Mouse (Mus musculus) intestine, postnatal 0 days (tissue): Measurements from ENCODE around the gene Trmo. TPM values are rescaled to one million over a fixed set of nuclear protein-coding genes. Genes with fewer than 3 reads are reported as not detected.

Experiments
- ATAC-seq: fragments of 200-750 bp; cut with Nextera tagmentation; 2 replicates; pipeline ENCODE4 v1.8.0; 2017; ENCODE audit warnings: mild to moderate bottlenecking, moderate TSS enrichment, moderate library complexity
- H3K27ac ChIP-seq: fragments of 300-500 bp; sonication (generic); 2 replicates; pipeline ENCODE4 v1.5.1; 2014; ENCODE audit warnings: mild to moderate bottlenecking, low read depth, low read length, moderate library complexity
- H3K27me3 ChIP-seq: fragments of 300-500 bp; sonication (generic); replicated peaks from 2 replicates; pipeline ENCODE4 v1.6.1; 2014; ENCODE audit warnings: low read length, mixed read lengths; ENCODE audit not compliant: control insufficient read depth, insufficient read depth
- H3K36me3 ChIP-seq: fragments of 300-500 bp; sonication (generic); 2 replicates; pipeline ENCODE4 v1.6.1; 2014; ENCODE audit warnings: mild to moderate bottlenecking, moderate library complexity; ENCODE audit not compliant: control insufficient read depth, insufficient read depth
- H3K4me1 ChIP-seq: fragments of 300-500 bp; sonication (generic); replicated peaks from 2 replicates; pipeline ENCODE4 v1.6.1; 2014; ENCODE audit warnings: antibody characterized with exemption, low read length, mixed read lengths; ENCODE audit not compliant: control insufficient read depth, insufficient read depth
- H3K4me2 ChIP-seq: fragments of 300-500 bp; sonication (generic); replicated peaks from 2 replicates; pipeline ENCODE4 v1.6.1; 2014; ENCODE audit warnings: low read depth, mild to moderate bottlenecking, moderate library complexity
- H3K4me3 ChIP-seq: fragments of 300-500 bp; sonication (generic); 2 replicates; pipeline ENCODE4 v1.5.1; 2014; ENCODE audit warnings: low read depth, low read length
- H3K9ac ChIP-seq: fragments of 300-500 bp; sonication (generic); 2 replicates; pipeline ENCODE4 v1.6.1; 2014; ENCODE audit warnings: mild to moderate bottlenecking, low read depth, low read length
- H3K9me3 ChIP-seq: fragments of 300-500 bp; sonication (generic); 2 replicates; pipeline ENCODE4 v1.6.1; 2016; ENCODE audit warnings: mixed run types; ENCODE audit not compliant: control insufficient read depth
- CTCF ChIP-seq: sonication (generic); IDR thresholded peaks from 2 replicates; pipeline ENCODE4 v1.5.1; 2016; ENCODE audit warnings: low read depth, mild to moderate bottlenecking, control low read depth, antibody characterized with exemption, moderate library complexity
- WGBS: fragments of 180-500 bp; shearing (Covaris S2); extraction: QIAGEN DNeasy Blood & Tissue Kit; methylation state at CpG from one replicate; pipeline ENCODE4 v1.1.7; 2014; 5-methylcytosine and 5-hydroxymethylcytosine counted together
- polyA plus RNA-seq: library from polyadenylated mRNA; unstranded; fragments of >200 nt; fragmentation: Nextera tagmentation; extraction: Ambion mirVana; gene quantifications from 2 replicates; pipeline ENCODE4 v1.2.1, GENCODE M21; 2015

Trmo gene
- polyA plus RNA-seq, 1 experiment from 2014 or later: 7.0 TPM

- Histone ChIP-seq H3K36me3 (no peaks in the 10 kb centered on the region), H3K27ac (no peak overlapping the region), H3K4me2 (no peak overlapping the region), H3K9ac (no peak overlapping the region), H3K9me3 (no peaks in the 10 kb centered on the region), H3K4me1 (no peaks in the 10 kb centered on the region), H3K4me3 (no peak overlapping the region), H3K27me3 (peaks cover 89% of the 10 kb centered on the region)
- ATAC-seq: no peak
- no peak for TF ChIP-seq CTCF
- 39% methylated on average over 9 of the region's 9 CpGs for WGBS
Observed at GRCm38 (mm10) chr4:46348897-46349296, 40.3 kb downstream of the Trmo start.

DNA sequence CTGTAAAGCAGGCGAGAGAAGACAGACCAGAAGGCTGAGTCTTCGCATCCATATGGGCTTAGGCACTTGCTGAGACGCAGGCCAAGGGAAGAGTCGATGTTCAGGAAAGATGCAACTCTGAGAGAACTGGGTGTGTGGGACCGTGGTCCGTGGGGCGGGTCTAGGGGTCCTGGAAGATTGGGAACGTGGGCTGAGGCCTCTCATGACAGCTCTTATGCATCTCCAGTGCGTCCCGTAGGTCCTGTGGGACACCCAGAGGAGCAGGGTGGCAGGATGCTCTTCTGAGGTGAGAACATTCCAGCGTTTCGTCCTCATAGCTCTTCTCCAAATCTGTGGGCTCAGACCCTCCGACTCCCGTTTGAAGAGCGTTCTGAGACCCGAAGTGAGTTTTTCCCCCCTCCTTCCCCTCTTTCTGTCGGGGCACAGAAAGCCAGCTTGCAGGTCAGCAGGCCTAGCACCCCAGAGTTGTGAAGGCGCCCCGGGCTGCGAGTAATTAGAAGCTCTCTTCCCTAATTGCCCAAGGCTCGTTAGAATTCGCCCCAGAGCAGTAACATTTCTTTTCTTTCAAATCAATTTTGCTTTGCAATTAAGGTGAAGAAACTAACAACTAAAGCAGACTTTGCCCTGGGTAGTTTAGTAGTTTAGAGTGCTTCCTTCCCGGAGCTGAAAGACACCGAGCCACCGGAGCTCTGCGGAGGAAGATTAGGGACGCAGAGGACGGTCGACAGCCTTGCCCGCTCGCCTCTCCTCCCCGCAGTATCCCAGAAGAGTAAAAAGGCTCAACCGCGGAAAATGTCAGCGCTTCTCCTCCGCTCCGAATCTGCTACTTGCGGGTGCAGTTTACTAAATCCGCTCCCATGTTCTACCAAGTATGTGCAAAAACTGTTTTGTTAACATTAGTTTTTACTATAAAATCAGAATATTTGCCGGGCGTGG lies 41.4 kb downstream of the Trmo start:
- Histone ChIP-seq H3K27me3 (peaks cover 93% of the 10 kb centered on the region), H3K4me3 (no peak overlapping the region), H3K9ac (no peak overlapping the region), H3K4me1 (no peaks in the 10 kb centered on the region), H3K36me3 (no peaks in the 10 kb centered on the region), H3K4me2 (no peak overlapping the region), H3K9me3 (no peaks in the 10 kb centered on the region), H3K27ac (no peak overlapping the region)
- WGBS: 4% methylated on average over 41 of the region's 41 CpGs
- no peak for ATAC-seq
- no peak for TF ChIP-seq CTCF

DNA sequence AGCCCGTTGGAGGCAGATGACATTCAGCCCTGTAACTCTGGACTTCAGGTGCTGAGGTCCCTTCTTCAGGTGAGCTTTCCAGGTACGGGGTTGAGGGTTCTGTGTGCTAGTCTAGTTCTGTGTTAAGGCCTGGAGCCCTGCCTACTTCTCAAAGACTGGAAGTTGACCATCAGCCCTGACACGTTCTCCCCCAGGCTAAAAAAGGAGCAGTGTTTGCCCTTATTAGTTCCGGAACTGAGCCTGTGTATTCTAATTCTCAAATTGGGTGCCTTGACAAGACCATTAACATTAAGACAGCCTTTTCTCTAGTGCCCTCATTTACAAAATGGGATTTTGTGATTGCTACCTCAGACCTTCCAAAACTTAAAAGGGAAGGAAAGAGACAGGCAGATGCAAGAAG lies 42.1 kb downstream of the Trmo start:
- H3K9me3 ChIP-seq: no peaks in the 10 kb centered on the region

DNA sequence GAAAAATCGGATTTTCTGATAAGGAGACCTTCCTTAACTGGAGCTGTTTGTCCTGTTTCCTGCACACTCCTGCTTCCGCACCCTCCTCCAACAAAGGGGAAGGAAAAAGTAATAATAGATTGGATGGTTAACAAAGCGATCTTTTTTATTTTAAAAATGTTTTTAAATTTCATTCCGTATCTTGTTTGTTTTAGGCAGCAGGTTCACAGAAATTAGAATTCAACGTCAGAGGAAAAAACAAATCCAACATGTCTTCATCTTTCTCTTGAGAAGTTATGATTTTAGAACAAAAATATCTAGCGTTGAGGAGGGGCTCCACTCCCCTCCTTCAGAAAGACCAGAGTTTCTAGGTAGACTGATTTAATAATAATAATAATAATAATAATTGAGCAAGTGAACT lies 43.0 kb downstream of the Trmo start:
- Histone ChIP-seq H3K27ac (no peak overlapping the region), H3K4me3 (no peak overlapping the region), H3K36me3 (no peaks in the 10 kb centered on the region), H3K27me3 (peaks cover 99% of the 10 kb centered on the region), H3K9me3 (no peaks in the 10 kb centered on the region), H3K4me1 (no peaks in the 10 kb centered on the region), H3K4me2 (no peak overlapping the region), H3K9ac (no peak overlapping the region)
- no peak for ATAC-seq
- WGBS: 29% methylated on average over 6 of the region's 6 CpGs
- no peak for TF ChIP-seq CTCF

More for the DNA sequence above, 42.1 kb downstream of the Trmo start:
- TF ChIP-seq CTCF: no peak
- H3K27ac ChIP-seq: no peak overlapping the region
- no peaks in the 10 kb centered on the region for H3K4me1 ChIP-seq
- H3K4me3 ChIP-seq: no peak overlapping the region
- WGBS: 11% methylated on average over 4 of the region's 4 CpGs
- H3K9ac ChIP-seq: no peak overlapping the region
- no peak overlapping the region for H3K4me2 ChIP-seq
- ATAC-seq: no peak
- peaks cover 96% of the 10 kb centered on the region for H3K27me3 ChIP-seq
- H3K36me3 ChIP-seq: no peaks in the 10 kb centered on the region

- no peaks in the 10 kb centered on the region for H3K36me3 ChIP-seq
- WGBS: 27% methylated on average over 3 of the region's 3 CpGs
- ATAC-seq: no peak
- peaks cover 99% of the 10 kb centered on the region for H3K27me3 ChIP-seq
- H3K27ac ChIP-seq: no peak overlapping the region
- H3K9ac ChIP-seq: no peak overlapping the region
- H3K9me3 ChIP-seq: no peaks in the 10 kb centered on the region
- TF ChIP-seq CTCF: no peak
- H3K4me2 ChIP-seq: no peak overlapping the region
- no peaks in the 10 kb centered on the region for H3K4me1 ChIP-seq
- peak overlapping the region; percentile 45; the same call in 1 of the 2 replicates for H3K4me3 ChIP-seq
Observed at GRCm38 (mm10) chr4:46345773-46346100, 43.5 kb downstream of the Trmo start.

GRCm38 (mm10) chr4:46345056-46345772 lies 44.0 kb downstream of the Trmo start:
- peaks cover 99% of the 10 kb centered on the region for H3K27me3 ChIP-seq
- no peak overlapping the region for H3K27ac ChIP-seq
- H3K36me3 ChIP-seq: no peaks in the 10 kb centered on the region
- H3K4me3 ChIP-seq: peak overlapping the region; percentile 45
- H3K4me2 ChIP-seq: peak overlapping the region; percentile 62
- H3K4me1 ChIP-seq: no peaks in the 10 kb centered on the region
- no peak for TF ChIP-seq CTCF
- ATAC-seq: no peak
- H3K9ac ChIP-seq: no peak overlapping the region
- no peaks in the 10 kb centered on the region for H3K9me3 ChIP-seq
- 4% methylated on average over 65 of the region's 67 CpGs for WGBS
